Mouse (Mus musculus): ENCODE data around the gene Snx20. TPM values are rescaled to one million over a fixed set of nuclear protein-coding genes. Genes with fewer than 3 reads are reported as not detected.

The Snx20 gene
- polyA plus RNA-seq, 1 experiment, result 82.4 TPM

DNA sequence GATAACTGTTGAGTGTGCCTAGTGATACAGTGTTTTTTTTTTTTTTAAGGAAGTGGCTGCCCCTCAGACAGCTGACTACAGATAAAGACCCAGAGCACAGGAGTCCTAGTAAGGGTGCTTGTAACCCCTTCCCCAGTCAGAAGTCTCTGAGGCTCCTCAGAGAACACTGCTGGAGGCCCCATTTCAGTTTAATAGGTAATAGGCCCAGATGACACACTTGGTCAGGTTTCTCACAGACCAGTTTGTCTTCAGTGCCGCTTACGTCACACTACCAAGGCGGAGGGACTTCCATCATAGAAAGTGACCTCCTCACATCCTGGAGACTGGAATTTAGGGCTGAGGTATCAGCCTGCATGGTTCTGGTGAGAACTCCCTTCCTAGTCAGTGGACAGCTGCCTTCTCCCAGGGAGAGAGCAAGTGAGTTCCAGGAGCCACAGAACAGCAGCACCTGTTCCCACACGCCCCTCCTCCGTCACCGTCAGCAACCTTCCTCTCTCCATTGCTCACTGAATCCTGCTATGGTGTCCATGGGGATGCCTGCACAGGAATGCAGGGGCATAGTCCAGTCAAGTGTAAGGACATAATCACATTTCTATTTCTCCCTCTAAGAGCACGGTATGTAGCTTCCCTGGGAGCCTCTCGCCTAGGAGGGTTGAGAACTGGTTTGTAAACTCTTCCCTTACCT is 47.6 kb downstream of the Snx20 start:
- no peak overlapping the region for H3K4me3 ChIP-seq (ENCODE audit: insufficient read depth, low read length)
- H3K4me1 ChIP-seq (ENCODE audit: control insufficient read depth, insufficient read depth, low read length), result no peaks in the 10 kb centered on the region
- no peak overlapping the region for H3K27ac ChIP-seq (ENCODE audit: insufficient read depth, low read depth, low read length)
- no peak for TF ChIP-seq POLR2A (IDR thresholded peaks at IDR 0.05; ENCODE audit: borderline replicate concordance, low read depth, low read length)
- TF ChIP-seq CTCF (IDR thresholded peaks at IDR 0.05; ENCODE audit: low read depth, low read length), result no peak

DNA sequence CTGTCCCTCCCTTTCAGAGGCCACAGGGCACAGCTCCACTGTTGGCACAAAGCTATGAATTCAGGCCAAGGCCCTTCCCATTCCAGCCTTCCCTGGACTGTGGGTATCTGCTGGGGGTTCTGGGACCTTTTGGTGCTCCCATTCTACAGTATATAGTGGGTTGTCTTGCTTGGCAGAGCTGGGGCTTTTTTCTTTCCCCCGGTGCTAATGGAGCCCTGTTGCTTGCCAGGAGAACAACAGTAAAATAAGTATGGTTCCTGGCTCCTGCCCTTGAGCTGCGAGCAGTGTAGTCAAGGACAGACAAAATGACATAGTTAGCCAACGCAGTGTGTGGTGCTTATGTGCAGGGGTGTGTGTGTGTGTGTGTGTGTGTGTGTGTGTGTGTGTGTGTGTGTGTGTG is 52.1 kb downstream of the Snx20 start:
- no peak overlapping the region for H3K4me3 ChIP-seq (ENCODE audit: insufficient read depth, low read length)
- TF ChIP-seq CTCF (IDR thresholded peaks at IDR 0.05; ENCODE audit: low read depth, low read length), result no peak
- TF ChIP-seq POLR2A (IDR thresholded peaks at IDR 0.05; ENCODE audit: borderline replicate concordance, low read depth, low read length), result no peak
- no peak overlapping the region for H3K27ac ChIP-seq (ENCODE audit: insufficient read depth, low read depth, low read length)
- H3K4me1 ChIP-seq (ENCODE audit: control insufficient read depth, insufficient read depth, low read length), result no peaks in the 10 kb centered on the region

DNA sequence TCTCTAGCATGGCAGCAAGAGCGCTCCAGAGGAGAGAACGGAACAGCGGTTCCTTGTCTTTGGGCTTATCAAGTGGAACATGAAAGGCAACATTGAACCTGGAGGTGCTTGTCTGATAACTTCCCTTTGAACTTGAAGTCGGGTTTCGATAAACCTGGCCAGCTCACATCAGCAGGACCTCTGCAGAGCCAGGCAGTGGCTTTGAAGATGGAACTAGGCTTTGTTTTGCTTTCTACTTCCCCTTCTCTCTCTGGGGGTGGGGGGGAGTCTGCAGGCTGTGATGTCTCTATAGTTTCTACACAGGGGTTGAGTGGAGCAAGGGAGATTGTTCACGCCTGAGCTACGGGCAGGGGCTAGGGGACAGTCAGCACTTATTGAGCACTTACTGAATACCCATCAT is 55.1 kb downstream of the Snx20 start:
- TF ChIP-seq CTCF (IDR thresholded peaks at IDR 0.05; ENCODE audit: low read depth, low read length) (no peak), POLR2A (IDR thresholded peaks at IDR 0.05; ENCODE audit: borderline replicate concordance, low read depth, low read length) (no peak)
- Histone ChIP-seq H3K4me1 (ENCODE audit: control insufficient read depth, insufficient read depth, low read length) (no peaks in the 10 kb centered on the region), H3K27ac (ENCODE audit: insufficient read depth, low read depth, low read length) (no peak overlapping the region), H3K4me3 (ENCODE audit: insufficient read depth, low read length) (no peak overlapping the region)

DNA sequence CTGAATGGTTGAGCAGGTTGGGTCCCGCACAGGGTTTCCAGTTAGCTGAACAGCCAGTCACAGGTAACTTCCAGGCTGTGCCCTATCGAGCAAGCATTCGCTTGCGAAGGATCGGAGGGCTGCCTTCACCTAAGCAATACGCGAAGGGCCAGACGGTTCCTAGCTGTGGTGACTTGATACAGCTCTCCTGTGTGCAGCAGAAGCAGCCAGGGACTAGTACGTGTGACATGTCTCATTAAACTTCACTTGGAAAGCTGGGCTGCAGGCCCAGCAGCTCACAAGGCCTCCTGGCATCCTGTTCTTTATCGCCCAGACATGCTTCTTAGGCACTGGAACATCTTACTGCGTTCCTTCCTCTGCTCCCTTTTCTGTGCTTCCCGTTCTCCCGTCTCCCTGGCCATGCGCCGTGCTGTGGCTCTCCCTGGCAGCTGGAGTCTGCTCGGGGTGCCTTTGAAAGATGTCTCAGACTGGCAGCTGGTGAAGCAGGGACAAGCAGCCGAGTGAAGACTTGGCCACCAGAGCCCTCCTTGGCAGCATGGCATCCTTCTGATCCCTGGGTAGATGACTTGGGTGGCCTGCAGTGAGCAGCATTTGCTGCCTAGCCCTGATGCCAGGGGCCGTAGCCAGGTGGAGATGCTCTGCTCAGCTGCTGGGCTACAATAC is 56.1 kb downstream of the Snx20 start:
- Histone ChIP-seq H3K4me3 (ENCODE audit: insufficient read depth, low read length) (no peak overlapping the region), H3K27ac (ENCODE audit: insufficient read depth, low read depth, low read length) (no peak overlapping the region), H3K4me1 (ENCODE audit: control insufficient read depth, insufficient read depth, low read length) (no peaks in the 10 kb centered on the region)
- no peak for TF ChIP-seq CTCF (IDR thresholded peaks at IDR 0.05; ENCODE audit: low read depth, low read length)
- no peak for TF ChIP-seq POLR2A (IDR thresholded peaks at IDR 0.05; ENCODE audit: borderline replicate concordance, low read depth, low read length)

DNA sequence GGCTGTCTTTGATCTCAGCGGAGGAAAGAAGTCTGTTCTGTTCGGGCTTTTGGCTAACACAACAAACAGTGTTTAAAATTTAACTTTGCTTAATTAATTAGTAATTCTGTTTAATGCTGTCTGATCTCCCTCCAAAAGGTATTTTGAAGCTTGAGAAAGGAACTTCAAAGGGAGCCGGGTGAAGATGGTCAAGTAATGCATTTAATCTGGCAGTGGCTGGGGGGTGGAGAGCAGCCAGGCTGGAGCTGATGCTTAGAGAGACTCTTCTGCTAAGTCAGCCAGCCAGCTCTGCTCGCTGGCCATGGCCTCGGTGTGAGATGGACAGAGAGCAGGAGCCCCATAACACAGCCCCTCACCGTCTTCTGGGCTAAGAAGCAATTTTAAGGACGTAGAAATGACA is 56.7 kb downstream of the Snx20 start:
- H3K4me3 ChIP-seq (ENCODE audit: insufficient read depth, low read length), result no peak overlapping the region
- no peak overlapping the region for H3K27ac ChIP-seq (ENCODE audit: insufficient read depth, low read depth, low read length)
- H3K4me1 ChIP-seq (ENCODE audit: control insufficient read depth, insufficient read depth, low read length), result no peaks in the 10 kb centered on the region
- no peak for TF ChIP-seq CTCF (IDR thresholded peaks at IDR 0.05; ENCODE audit: low read depth, low read length)
- no peak for TF ChIP-seq POLR2A (IDR thresholded peaks at IDR 0.05; ENCODE audit: borderline replicate concordance, low read depth, low read length)

DNA sequence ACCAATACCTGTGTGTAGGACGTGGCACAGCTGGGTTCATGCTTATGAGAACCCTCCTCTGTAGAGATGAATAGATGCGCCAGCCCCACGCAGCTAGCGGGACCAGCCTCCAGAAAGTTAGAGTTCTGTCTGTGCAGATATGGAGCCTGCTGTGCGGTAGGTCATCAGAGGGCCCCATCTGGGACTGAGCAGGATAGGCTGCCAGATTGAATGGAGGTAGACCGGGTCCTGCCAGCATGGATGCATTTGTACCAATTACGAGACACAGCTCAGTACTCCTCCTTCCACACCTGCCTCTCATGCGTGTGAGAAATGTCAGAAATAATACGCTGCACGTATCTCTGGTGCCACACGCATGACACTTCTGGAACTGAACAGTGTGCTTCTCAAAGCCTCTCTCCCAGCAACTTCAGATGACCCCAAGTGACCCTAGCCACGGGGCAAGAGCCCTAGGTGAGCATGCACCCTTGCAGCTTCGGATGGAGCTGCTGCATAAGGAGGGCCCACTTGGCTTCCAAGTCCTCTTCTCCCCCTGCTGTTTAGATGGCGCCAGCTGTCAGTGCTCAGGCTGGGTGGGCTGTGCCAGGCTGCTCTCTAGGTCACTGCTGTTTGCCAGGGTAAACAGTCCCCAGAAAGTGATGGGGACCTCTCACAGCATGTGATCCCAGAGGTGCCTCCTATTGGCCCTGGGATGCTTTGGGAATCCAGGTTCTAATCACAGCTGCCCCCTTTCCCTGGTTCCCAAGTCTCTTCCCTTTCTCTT is 57.3 kb downstream of the Snx20 start:
- Histone ChIP-seq H3K4me1 (ENCODE audit: control insufficient read depth, insufficient read depth, low read length) (no peaks in the 10 kb centered on the region), H3K4me3 (ENCODE audit: insufficient read depth, low read length) (no peak overlapping the region), H3K27ac (ENCODE audit: insufficient read depth, low read depth, low read length) (no peak overlapping the region)
- TF ChIP-seq CTCF (IDR thresholded peaks at IDR 0.05; ENCODE audit: low read depth, low read length) (no peak), POLR2A (IDR thresholded peaks at IDR 0.05; ENCODE audit: borderline replicate concordance, low read depth, low read length) (no peak)

DNA sequence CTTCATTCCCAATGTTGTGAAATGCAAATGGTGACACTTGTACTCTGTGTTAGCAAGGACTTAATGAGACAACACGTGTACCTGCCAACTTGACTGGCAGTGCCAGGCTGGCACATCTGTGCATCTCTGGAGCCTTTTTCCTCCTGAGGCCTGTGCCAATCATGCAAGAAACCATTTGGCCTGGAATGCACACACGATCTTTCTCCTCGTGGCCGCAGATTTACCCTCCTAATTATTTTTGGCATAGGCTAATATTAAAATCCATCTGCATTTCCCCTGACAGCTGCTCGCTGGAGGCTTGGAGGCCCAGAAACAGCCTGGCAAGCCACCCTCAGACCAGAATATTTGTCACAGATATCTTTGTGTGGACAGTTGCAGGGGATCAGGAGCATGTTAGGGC is 58.3 kb downstream of the Snx20 start:
- TF ChIP-seq POLR2A (IDR thresholded peaks at IDR 0.05; ENCODE audit: borderline replicate concordance, low read depth, low read length) (no peak), CTCF (IDR thresholded peaks at IDR 0.05; ENCODE audit: low read depth, low read length) (no peak)
- Histone ChIP-seq H3K27ac (ENCODE audit: insufficient read depth, low read depth, low read length) (no peak overlapping the region), H3K4me3 (ENCODE audit: insufficient read depth, low read length) (no peak overlapping the region), H3K4me1 (ENCODE audit: control insufficient read depth, insufficient read depth, low read length) (no peaks in the 10 kb centered on the region)

Other genes with a start within 250 kb of the Snx20 start
- gene Nkd1, start 114.8 kb downstream of the Snx20 start, polyA plus RNA-seq (2012; ENCODE audit: insufficient read depth, insufficient read length, missing spikeins), result not detected in 2 replicates
- 4.1 and 4.2 TPM in 2 replicates for gene Nod2, start 11.2 kb upstream of the Snx20 start, polyA plus RNA-seq (2012; ENCODE audit: insufficient read depth, insufficient read length, missing spikeins)
- 28.1 and 33.9 TPM in 2 replicates for gene Cyld, start 60.9 kb upstream of the Snx20 start, polyA plus RNA-seq (2012; ENCODE audit: insufficient read depth, insufficient read length, missing spikeins)

Data from bone marrow macrophage, adult 2 months (primary cell).